In the genomic region with DNA sequence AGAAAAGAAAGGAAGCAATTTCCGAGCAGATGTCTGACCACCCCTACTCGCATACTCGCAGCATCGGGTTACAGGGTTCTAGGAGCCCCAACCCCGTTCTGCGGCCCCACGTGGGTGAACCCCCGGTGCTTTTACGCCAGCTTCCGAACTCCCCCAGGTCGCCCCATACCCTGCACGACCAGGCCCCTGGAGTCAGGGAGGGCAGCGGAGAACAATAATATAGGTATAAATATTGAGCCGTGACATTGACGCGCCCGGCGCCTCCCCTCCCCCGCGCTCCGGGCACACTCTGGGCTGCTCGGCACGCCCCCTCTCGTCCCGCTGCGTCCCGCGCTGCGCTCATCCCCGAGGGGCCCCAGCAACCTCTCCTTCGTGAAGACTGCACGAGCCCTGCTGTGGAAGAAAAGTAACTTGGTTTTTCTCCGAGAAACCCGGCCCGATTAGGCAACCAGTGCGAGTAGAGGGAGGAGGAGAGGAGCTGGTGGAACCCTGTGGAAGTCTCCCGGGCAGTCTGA, we compare ENCODE assay signal across 8 mouse cellular contexts. TPM values are rescaled to one million over a fixed set of nuclear protein-coding genes. Genes with fewer than 3 reads are reported as not detected.
A peak's percentile ranks its signal among the peaks of the same experiment; 100 is the strongest.
DNase-seq lines count a peak whose midpoint lies in the region.

No protein-coding gene starts in this region.

- peak; percentile 34 for DNase-seq in MN1 (ENCODE audit: low spot score)
- DNase-seq in cerebellum, adult 18-20 months = peak; percentile 1 to 26
- DNase-seq in forelimb bud, embryonic 11.5 days (ENCODE audit: low read depth, low spot score) = peak; percentile 53
- peak; percentile 70 for DNase-seq in hindbrain, embryonic 10.5 days (ENCODE audit: low spot score)
- peak; percentile 26 to 51 for DNase-seq in layer of hippocampus, postnatal 14 days (ENCODE audit: low spot score in 2 of 2)
- peak; percentile 66 for DNase-seq in lung, postnatal 25 days (ENCODE audit: low spot score)
- peak; percentile 72 for DNase-seq in retina, embryonic 14.5 days (ENCODE audit: low spot score)
- peak; percentile 67 for DNase-seq in urinary bladder, adult 2 months (ENCODE audit: low spot score)

- H3K36me3 ChIP-seq in hindbrain, embryonic 10.5 days = no peaks in the 10 kb centered on the region

- H3K27ac ChIP-seq in hindbrain, embryonic 10.5 days = peak overlapping the region; percentile 91

- no peaks in the 10 kb centered on the region for H3K9me3 ChIP-seq in hindbrain, embryonic 10.5 days

- peaks cover 26% of the 10 kb centered on the region for H3K27me3 ChIP-seq in hindbrain, embryonic 10.5 days (ENCODE audit: insufficient read depth, poor library complexity, severe bottlenecking)

- H3K4me3 ChIP-seq in hindbrain, embryonic 10.5 days = peak overlapping the region; percentile 74

- WGBS in hindbrain, embryonic 10.5 days = under 1% methylated on average over 37 of the region's 37 CpGs

- H3K4me1 ChIP-seq in hindbrain, embryonic 10.5 days (replicated peaks) = peaks cover 30% of the 10 kb centered on the region

RNA-seq across cellular contexts. Expression of a gene that starts 2.3 kb away (rescaled TPM):
- 18.3 and 20.0 TPM in 2 replicates for polyA plus RNA-seq in hindbrain, embryonic 10.5 days (2016; fragmentation: Nextera tagmentation; extraction: Ambion mirVana)
- 1 to 10 TPM; 7.6 to 7.9 TPM for total RNA-seq in layer of hippocampus, postnatal 14 days (2021)
- 8.1 and 9.3 TPM in 2 replicates for polyA plus RNA-seq in urinary bladder, adult 2 months (2012; rRNA removed)

Comparison
In these comparisons a context has a peak if more than half of its experiments do, and no peak if none do; other contexts are left out.
1. Peak in every context shown above with its lines: DNase-seq, H3K4me3 ChIP-seq and H3K27ac ChIP-seq.
2. DNase-seq: peak in every context shown above with its lines; median percentile 72 in retina, embryonic 14.5 days; 70 in hindbrain, embryonic 10.5 days; 67 in urinary bladder, adult 2 months; 66 in lung, postnatal 25 days; 53 in forelimb bud, embryonic 11.5 days; 38 in layer of hippocampus, postnatal 14 days; 34 in MN1; 14 in cerebellum, adult 18-20 months.